Mouse (Mus musculus): ENCODE measurements around the gene Sdk1. TPM values are rescaled to one million over a fixed set of nuclear protein-coding genes. Genes with fewer than 3 reads are reported as not detected.

Sdk1 gene
- polyA plus RNA-seq, 1 experiment from 2014 or later = 1.1 TPM

- TF ChIP-seq EP300 (optimal IDR thresholded peaks at IDR 0.05) = no peak
- no peak for TF ChIP-seq CTCF (IDR thresholded peaks at IDR 0.05; ENCODE audit: low read depth)
- Histone ChIP-seq H3K27ac (replicated peaks) (no peak overlapping the region), H3K4me1 (replicated peaks; ENCODE audit: control insufficient read depth, insufficient read depth) (no peaks in the 10 kb centered on the region), H3K9ac (ENCODE audit: low read length) (no peak overlapping the region), H3K9me3 (ENCODE audit: control insufficient read depth, low read length) (no peaks in the 10 kb centered on the region), H3K4me3 (ENCODE audit: low read depth, low read length) (no peak overlapping the region), H3K27me3 (ENCODE audit: control insufficient read depth, insufficient read depth, low read length) (no peaks in the 10 kb centered on the region), H3K4me2 (replicated peaks; ENCODE audit: low read depth) (no peak overlapping the region), H3K36me3 (ENCODE audit: control insufficient read depth, insufficient read depth, low read length) (no peaks in the 10 kb centered on the region)
- DNase-seq (ENCODE audit: low spot score) (no peak), ATAC-seq (ENCODE audit: low FRiP score, low TSS enrichment) (no peak)
- WGBS = 73% methylated on average over 11 of the region's 11 CpGs
These were observed 709.5 kb downstream of the Sdk1 start for GRCm38 (mm10) chr5:141950791-141951190.

GRCm38 (mm10) chr5:141952270-141952669 is 711.0 kb downstream of the Sdk1 start:
- Histone ChIP-seq H3K4me3 (ENCODE audit: low read depth, low read length) (no peak overlapping the region), H3K27me3 (ENCODE audit: control insufficient read depth, insufficient read depth, low read length) (no peaks in the 10 kb centered on the region), H3K27ac (replicated peaks) (no peak overlapping the region), H3K9ac (ENCODE audit: low read length) (no peak overlapping the region), H3K4me1 (replicated peaks; ENCODE audit: control insufficient read depth, insufficient read depth) (no peaks in the 10 kb centered on the region), H3K9me3 (ENCODE audit: control insufficient read depth, low read length) (no peaks in the 10 kb centered on the region), H3K4me2 (replicated peaks; ENCODE audit: low read depth) (no peak overlapping the region), H3K36me3 (ENCODE audit: control insufficient read depth, insufficient read depth, low read length) (no peaks in the 10 kb centered on the region)
- TF ChIP-seq EP300 (optimal IDR thresholded peaks at IDR 0.05) (no peak), CTCF (IDR thresholded peaks at IDR 0.05; ENCODE audit: low read depth) (no peak)
- no peak for DNase-seq (ENCODE audit: low spot score)
- no peak for ATAC-seq (ENCODE audit: low FRiP score, low TSS enrichment)
- 82% methylated on average over 2 of the region's 2 CpGs for whole genome bisulfite sequencing

GRCm38 (mm10) chr5:141952708-141953490 is 711.6 kb downstream of the Sdk1 start:
- Histone ChIP-seq H3K4me3 (ENCODE audit: low read depth, low read length) (no peak overlapping the region), H3K27me3 (ENCODE audit: control insufficient read depth, insufficient read depth, low read length) (no peaks in the 10 kb centered on the region), H3K9me3 (ENCODE audit: control insufficient read depth, low read length) (no peaks in the 10 kb centered on the region), H3K4me1 (replicated peaks; ENCODE audit: control insufficient read depth, insufficient read depth) (no peaks in the 10 kb centered on the region), H3K36me3 (ENCODE audit: control insufficient read depth, insufficient read depth, low read length) (no peaks in the 10 kb centered on the region), H3K27ac (replicated peaks) (no peak overlapping the region), H3K9ac (ENCODE audit: low read length) (no peak overlapping the region), H3K4me2 (replicated peaks; ENCODE audit: low read depth) (no peak overlapping the region)
- ATAC-seq (ENCODE audit: low FRiP score, low TSS enrichment) = no peak
- no peak for DNase-seq (ENCODE audit: low spot score)
- WGBS = 84% methylated on average over 7 of the region's 7 CpGs
- no peak for TF ChIP-seq EP300 (optimal IDR thresholded peaks at IDR 0.05)

DNA sequence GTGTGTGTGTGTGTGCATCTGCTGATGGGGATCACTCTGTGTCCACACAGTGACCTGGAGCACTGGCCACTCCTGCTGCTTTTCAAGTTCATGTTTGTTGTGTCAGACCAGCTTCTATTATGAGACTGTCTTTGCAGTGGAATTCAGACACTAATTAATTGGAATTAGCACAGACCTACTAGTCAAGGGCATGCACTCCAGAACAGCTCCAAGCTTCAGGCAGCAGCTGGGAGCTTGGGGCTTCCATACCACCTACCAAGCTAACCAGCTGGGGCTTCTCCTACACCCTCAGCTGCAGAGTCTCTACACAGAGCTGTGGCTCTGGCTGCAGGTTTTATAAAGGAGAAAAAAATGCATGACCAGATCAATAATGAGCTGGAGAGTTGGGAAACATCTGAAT is 729.8 kb downstream of the Sdk1 start:
- DNase-seq (ENCODE audit: low spot score) (no peak), ATAC-seq (ENCODE audit: low FRiP score, low TSS enrichment) (no peak)
- Histone ChIP-seq H3K4me1 (replicated peaks; ENCODE audit: control insufficient read depth, insufficient read depth) (no peaks in the 10 kb centered on the region), H3K4me2 (replicated peaks; ENCODE audit: low read depth) (no peak overlapping the region), H3K27me3 (ENCODE audit: control insufficient read depth, insufficient read depth, low read length) (no peaks in the 10 kb centered on the region), H3K4me3 (ENCODE audit: low read depth, low read length) (no peak overlapping the region), H3K36me3 (ENCODE audit: control insufficient read depth, insufficient read depth, low read length) (no peaks in the 10 kb centered on the region), H3K9me3 (ENCODE audit: control insufficient read depth, low read length) (no peaks in the 10 kb centered on the region), H3K27ac (replicated peaks) (no peak overlapping the region), H3K9ac (ENCODE audit: low read length) (no peak overlapping the region)
- TF ChIP-seq CTCF (IDR thresholded peaks at IDR 0.05; ENCODE audit: low read depth) (no peak), EP300 (optimal IDR thresholded peaks at IDR 0.05) (no peak)

- Histone ChIP-seq H3K27ac (replicated peaks) (no peak overlapping the region), H3K9ac (ENCODE audit: low read length) (no peak overlapping the region), H3K4me1 (replicated peaks; ENCODE audit: control insufficient read depth, insufficient read depth) (no peaks in the 10 kb centered on the region), H3K4me2 (replicated peaks; ENCODE audit: low read depth) (no peak overlapping the region), H3K36me3 (ENCODE audit: control insufficient read depth, insufficient read depth, low read length) (no peaks in the 10 kb centered on the region), H3K27me3 (ENCODE audit: control insufficient read depth, insufficient read depth, low read length) (no peaks in the 10 kb centered on the region), H3K9me3 (ENCODE audit: control insufficient read depth, low read length) (no peaks in the 10 kb centered on the region), H3K4me3 (ENCODE audit: low read depth, low read length) (no peak overlapping the region)
- ATAC-seq (ENCODE audit: low FRiP score, low TSS enrichment) (no peak), DNase-seq (ENCODE audit: low spot score) (no peak)
- TF ChIP-seq CTCF (IDR thresholded peaks at IDR 0.05; ENCODE audit: low read depth) (no peak), EP300 (optimal IDR thresholded peaks at IDR 0.05) (no peak)
These were observed 738.2 kb downstream of the Sdk1 start for GRCm38 (mm10) chr5:141979511-141979910.

DNA sequence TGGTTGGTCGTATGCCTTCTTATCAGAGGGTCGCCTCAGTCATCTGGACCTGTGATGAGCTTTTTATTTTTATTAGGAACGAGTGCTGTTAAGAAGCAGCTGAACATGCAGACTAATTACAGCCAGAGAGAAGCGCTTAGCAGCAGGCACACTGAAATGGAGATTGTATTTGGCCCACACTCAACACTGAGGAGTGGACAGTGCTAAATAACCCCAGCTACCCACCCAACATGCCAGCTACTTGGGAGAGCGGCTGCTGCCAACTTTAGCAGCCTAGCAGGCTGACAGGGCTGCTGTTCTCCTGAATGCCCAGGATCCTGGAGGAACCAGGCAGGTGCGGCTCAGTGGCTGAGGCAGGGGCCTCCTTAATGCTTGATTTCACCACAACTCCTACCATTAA is 739.5 kb downstream of the Sdk1 start:
- H3K27me3 ChIP-seq (ENCODE audit: control insufficient read depth, insufficient read depth, low read length) = no peaks in the 10 kb centered on the region
- no peak for ATAC-seq (ENCODE audit: low FRiP score, low TSS enrichment)
- TF ChIP-seq EP300 (optimal IDR thresholded peaks at IDR 0.05) (no peak), CTCF (IDR thresholded peaks at IDR 0.05; ENCODE audit: low read depth) (no peak)
- H3K4me1 ChIP-seq (replicated peaks; ENCODE audit: control insufficient read depth, insufficient read depth) = no peaks in the 10 kb centered on the region
- H3K27ac ChIP-seq (replicated peaks) = no peak overlapping the region
- H3K9me3 ChIP-seq (ENCODE audit: control insufficient read depth, low read length) = no peaks in the 10 kb centered on the region
- H3K4me2 ChIP-seq (replicated peaks; ENCODE audit: low read depth) = no peak overlapping the region
- H3K36me3 ChIP-seq (ENCODE audit: control insufficient read depth, insufficient read depth, low read length) = no peaks in the 10 kb centered on the region
- DNase-seq (ENCODE audit: low spot score) = no peak
- H3K4me3 ChIP-seq (ENCODE audit: low read depth, low read length) = no peak overlapping the region
- 81% methylated on average over 6 of the region's 6 CpGs for WGBS
- H3K9ac ChIP-seq (ENCODE audit: low read length) = no peak overlapping the region

Data from stomach, postnatal 0 days (tissue).